Mouse (Mus musculus): ENCODE results near the gene Vsig8. TPM values are rescaled to one million over a fixed set of nuclear protein-coding genes. Genes with fewer than 3 reads are reported as not detected.
A peak's percentile ranks its signal among the peaks of the same experiment; 100 is the strongest.

The Vsig8 gene
- polyA plus RNA-seq, 1 experiment: 0.65 TPM

DNA sequence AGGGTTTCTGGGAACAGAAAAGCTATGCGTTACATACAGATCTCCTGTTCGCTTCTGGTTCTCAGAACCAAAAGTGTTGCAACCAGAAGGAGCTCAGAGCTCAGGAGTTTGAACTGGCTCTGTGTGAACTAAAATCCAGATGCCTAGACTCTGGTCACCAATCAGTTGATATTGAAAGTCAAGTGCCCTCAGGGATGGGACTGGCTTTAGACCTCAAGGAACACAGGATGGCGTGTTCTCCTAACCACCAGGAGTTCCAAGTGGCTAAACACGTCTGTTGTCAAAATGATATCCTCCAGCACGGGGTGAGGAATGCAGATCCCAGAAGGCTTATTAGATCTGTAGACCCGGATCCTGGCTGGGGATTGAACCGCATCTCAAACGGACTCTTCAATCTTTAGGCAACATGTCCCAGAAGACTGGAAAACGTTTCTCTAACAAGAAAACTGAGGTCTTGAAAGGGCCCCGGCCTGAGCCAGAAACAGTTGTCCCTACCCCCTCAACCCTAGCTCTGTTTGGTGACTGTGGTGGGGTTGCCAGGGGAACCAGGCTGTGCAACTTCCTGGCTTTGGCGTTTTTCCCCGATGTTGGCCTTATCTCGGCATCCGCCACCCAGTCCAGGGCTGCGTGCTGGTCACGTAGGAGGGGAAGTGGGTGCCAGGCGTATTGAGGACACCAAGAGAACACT lies 42.1 kb upstream of the Vsig8 start:
- no peak for DNase-seq
- Histone ChIP-seq H3K27ac (ENCODE audit: insufficient read depth, low read length) (no peak overlapping the region), H3K4me1 (ENCODE audit: control insufficient read depth, insufficient read depth, low read length) (peaks cover 4% of the 10 kb centered on the region; the same call in 1 of the 2 replicates), H3K4me3 (replicated peaks; ENCODE audit: insufficient read depth, low read depth, low read length) (no peak overlapping the region), H3K27me3 (ENCODE audit: control insufficient read depth, insufficient read depth, low read length) (no peaks in the 10 kb centered on the region)
- TF ChIP-seq CTCF (IDR thresholded peaks at IDR 0.05; ENCODE audit: borderline replicate concordance, insufficient read depth, low read depth, low read length) (no peak), POLR2A (IDR thresholded peaks at IDR 0.05; ENCODE audit: borderline replicate concordance, insufficient read depth, low read length) (no peak)
- WGBS: 44% methylated on average over 17 of the region's 17 CpGs

GRCm38 (mm10) chr1:172514213-172514529 lies 41.6 kb upstream of the Vsig8 start:
- H3K4me1 ChIP-seq (ENCODE audit: control insufficient read depth, insufficient read depth, low read length): peaks cover 4% of the 10 kb centered on the region; the same call in 1 of the 2 replicates
- H3K4me3 ChIP-seq (replicated peaks; ENCODE audit: insufficient read depth, low read depth, low read length): no peak overlapping the region
- TF ChIP-seq POLR2A (IDR thresholded peaks at IDR 0.05; ENCODE audit: borderline replicate concordance, insufficient read depth, low read length) (no peak), CTCF (IDR thresholded peaks at IDR 0.05; ENCODE audit: borderline replicate concordance, insufficient read depth, low read depth, low read length) (no peak)
- H3K27me3 ChIP-seq (ENCODE audit: control insufficient read depth, insufficient read depth, low read length): no peaks in the 10 kb centered on the region
- 56% methylated on average over 4 of the region's 4 CpGs for WGBS
- H3K27ac ChIP-seq (ENCODE audit: insufficient read depth, low read length): no peak overlapping the region
- no peak for DNase-seq

GRCm38 (mm10) chr1:172514551-172515268 lies 41.0 kb upstream of the Vsig8 start:
- no peak overlapping the region for H3K27ac ChIP-seq (ENCODE audit: insufficient read depth, low read length)
- WGBS: 79% methylated on average over 7 of the region's 7 CpGs

DNA sequence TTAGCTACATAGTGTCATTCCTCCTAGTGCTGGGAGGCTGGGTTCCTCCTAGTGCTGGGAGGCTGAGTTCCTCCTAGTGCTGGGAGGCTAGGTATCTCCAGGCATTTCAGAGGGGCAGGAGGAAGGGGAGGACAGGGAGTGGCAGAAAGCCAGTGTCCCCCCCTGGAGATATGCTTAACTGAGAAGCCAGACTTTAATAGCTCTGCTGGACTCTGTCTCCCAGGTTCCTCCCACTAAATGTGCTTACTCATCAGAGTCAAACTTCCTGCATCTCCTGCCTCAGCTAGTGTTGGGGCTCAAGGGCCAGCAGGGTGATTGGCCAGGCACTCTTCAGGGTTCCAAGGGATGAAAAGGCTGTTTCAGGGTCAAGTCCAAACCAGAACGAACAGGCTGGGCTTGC lies 40.3 kb upstream of the Vsig8 start:
- no peak for DNase-seq
- H3K27me3 ChIP-seq (ENCODE audit: control insufficient read depth, insufficient read depth, low read length): no peaks in the 10 kb centered on the region; the same call in 1 of the 2 replicates
- no peak overlapping the region for H3K4me3 ChIP-seq (replicated peaks; ENCODE audit: insufficient read depth, low read depth, low read length)
- WGBS: 55% methylated on average over 1 of the region's 1 CpGs
- H3K27ac ChIP-seq (ENCODE audit: insufficient read depth, low read length): no peak overlapping the region
- TF ChIP-seq POLR2A (IDR thresholded peaks at IDR 0.05; ENCODE audit: borderline replicate concordance, insufficient read depth, low read length) (no peak), CTCF (IDR thresholded peaks at IDR 0.05; ENCODE audit: borderline replicate concordance, insufficient read depth, low read depth, low read length) (no peak)
- H3K4me1 ChIP-seq (ENCODE audit: control insufficient read depth, insufficient read depth, low read length): peaks cover 4% of the 10 kb centered on the region; the same call in 1 of the 2 replicates

More at GRCm38 (mm10) chr1:172514551-172515268, 41.0 kb upstream of the Vsig8 start:
- Histone ChIP-seq H3K4me1 (ENCODE audit: control insufficient read depth, insufficient read depth, low read length) (peaks cover 4% of the 10 kb centered on the region; the same call in 1 of the 2 replicates), H3K4me3 (replicated peaks; ENCODE audit: insufficient read depth, low read depth, low read length) (no peak overlapping the region), H3K27me3 (ENCODE audit: control insufficient read depth, insufficient read depth, low read length) (no peaks in the 10 kb centered on the region)
- no peak for DNase-seq
- no peak for TF ChIP-seq CTCF (IDR thresholded peaks at IDR 0.05; ENCODE audit: borderline replicate concordance, insufficient read depth, low read depth, low read length)
- TF ChIP-seq POLR2A (IDR thresholded peaks at IDR 0.05; ENCODE audit: borderline replicate concordance, insufficient read depth, low read length): no peak

- DNase-seq: no peak
- H3K4me1 ChIP-seq (ENCODE audit: control insufficient read depth, insufficient read depth, low read length): peaks cover 4% of the 10 kb centered on the region; the same call in 1 of the 2 replicates
- no peak overlapping the region for H3K27ac ChIP-seq (ENCODE audit: insufficient read depth, low read length)
- peaks cover 2% of the 10 kb centered on the region; the same call in 1 of the 2 replicates for H3K27me3 ChIP-seq (ENCODE audit: control insufficient read depth, insufficient read depth, low read length)
- H3K4me3 ChIP-seq (replicated peaks; ENCODE audit: insufficient read depth, low read depth, low read length): no peak overlapping the region
- TF ChIP-seq POLR2A (IDR thresholded peaks at IDR 0.05; ENCODE audit: borderline replicate concordance, insufficient read depth, low read length) (no peak), CTCF (IDR thresholded peaks at IDR 0.05; ENCODE audit: borderline replicate concordance, insufficient read depth, low read depth, low read length) (0 out of 2 replicates have a peak, but pooled peaks have one; percentile 13)
- 79% methylated on average over 4 of the region's 4 CpGs for WGBS
Measured at GRCm38 (mm10) chr1:172518013-172518412, 37.7 kb upstream of the Vsig8 start.

DNA sequence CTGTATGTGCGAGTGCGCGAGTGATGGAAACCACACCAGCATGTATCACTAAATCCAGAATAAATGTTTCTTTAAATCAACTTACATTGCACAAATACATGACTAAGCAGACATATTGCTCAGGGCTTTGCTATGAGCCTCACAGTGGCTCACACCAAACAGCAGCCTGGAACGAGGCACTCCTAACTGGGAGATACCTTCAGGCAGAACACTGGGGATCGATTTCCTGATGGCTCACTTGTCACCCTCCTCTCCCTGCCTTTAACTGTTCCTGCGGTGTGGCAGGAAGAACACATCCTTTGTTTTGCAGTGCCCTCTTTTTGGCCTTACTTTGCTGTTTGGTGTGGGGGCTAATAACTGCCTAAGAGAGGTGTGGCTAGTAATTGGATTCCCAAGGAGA lies 36.1 kb upstream of the Vsig8 start:
- H3K27me3 ChIP-seq (ENCODE audit: control insufficient read depth, insufficient read depth, low read length): peaks cover 2% of the 10 kb centered on the region; the same call in 1 of the 2 replicates
- WGBS: 78% methylated on average over 6 of the region's 6 CpGs
- no peaks in the 10 kb centered on the region; the same call in 1 of the 2 replicates for H3K4me1 ChIP-seq (ENCODE audit: control insufficient read depth, insufficient read depth, low read length)
- no peak overlapping the region for H3K4me3 ChIP-seq (replicated peaks; ENCODE audit: insufficient read depth, low read depth, low read length)
- TF ChIP-seq POLR2A (IDR thresholded peaks at IDR 0.05; ENCODE audit: borderline replicate concordance, insufficient read depth, low read length): no peak
- TF ChIP-seq CTCF (IDR thresholded peaks at IDR 0.05; ENCODE audit: borderline replicate concordance, insufficient read depth, low read depth, low read length): no peak
- no peak overlapping the region for H3K27ac ChIP-seq (ENCODE audit: insufficient read depth, low read length)
- no peak for DNase-seq

- whole genome bisulfite sequencing: 6% methylated on average over 28 of the region's 28 CpGs
- H3K4me1 ChIP-seq (ENCODE audit: control insufficient read depth, insufficient read depth, low read length): no peaks in the 10 kb centered on the region
- no peak within 1 kb of the TSS for H3K27ac ChIP-seq (ENCODE audit: insufficient read depth, low read length)
- H3K27me3 ChIP-seq (ENCODE audit: control insufficient read depth, insufficient read depth, low read length): peaks cover 2% of the 10 kb centered on the region; the same call in 1 of the 2 replicates
- H3K4me3 ChIP-seq (replicated peaks; ENCODE audit: insufficient read depth, low read depth, low read length): peak within 1 kb of the TSS; percentile 18
- peak in 1 of 2 experiments; percentile 30 for DNase-seq
- TF ChIP-seq CTCF (IDR thresholded peaks at IDR 0.05; ENCODE audit: borderline replicate concordance, insufficient read depth, low read depth, low read length) (no peak), POLR2A (IDR thresholded peaks at IDR 0.05; ENCODE audit: borderline replicate concordance, insufficient read depth, low read length) (no peak)
Measured at GRCm38 (mm10) chr1:172520576-172521440, 34.9 kb upstream of the Vsig8 start, which contains the start of gene Cfap45. Gene Cfap45 (plus strand): TSS chr1:172520801.

All from cerebellum, adult 2 months (tissue).